Mouse (Mus musculus): ENCODE measurements around the gene Spef1. TPM values are rescaled to one million over a fixed set of nuclear protein-coding genes. Genes with fewer than 3 reads are reported as not detected.
A peak's percentile ranks its signal among the peaks of the same experiment; 100 is the strongest.

Spef1 gene
- total and polyA plus RNA-seq, 3 experiments, result 0.75 to 5.6 (median 1.4) TPM

GRCm38 (mm10) chr2:131178828-131179245 is 8.2 kb downstream of the Spef1 start:
- TF ChIP-seq GATA1 (IDR thresholded peaks at IDR 0.05; ENCODE audit: borderline replicate concordance, low read length) (no peak), GATA2 (IDR thresholded peaks at IDR 0.05; ENCODE audit: borderline replicate concordance, low read depth, low read length) (no peak), POLR2AphosphoS5 (IDR thresholded peaks at IDR 0.05; ENCODE audit: insufficient replicate concordance, low read depth, low read length) (no peak), CTCF (IDR thresholded peaks at IDR 0.05; ENCODE audit: low read depth, low read length) (no peak)
- no peaks in the 10 kb centered on the region for H3K9me3 ChIP-seq (replicated peaks)
- H3K36me3 ChIP-seq (replicated peaks), result peaks cover 35% of the 10 kb centered on the region
- no peak for ATAC-seq (ENCODE audit: extremely low read depth, insufficient number of reproducible peaks, low FRiP score, poor library complexity, severe bottlenecking)
- peak overlapping the region; percentile 83 for H3K4me3 ChIP-seq (ENCODE audit: low read depth, low read length)
- peaks cover 21% of the 10 kb centered on the region; the same call in 1 of the 2 replicates for H3K27me3 ChIP-seq (ENCODE audit: insufficient read depth, low read length)
- DNase-seq (ENCODE audit: low spot score), result no peak
- H3K4me1 ChIP-seq (ENCODE audit: insufficient read depth, low read depth, low read length), result peaks cover 48% of the 10 kb centered on the region

- peaks cover 48% of the 10 kb centered on the region for H3K4me1 ChIP-seq (ENCODE audit: insufficient read depth, low read depth, low read length)
- TF ChIP-seq POLR2AphosphoS5 (IDR thresholded peaks at IDR 0.05; ENCODE audit: insufficient replicate concordance, low read depth, low read length), result no peak
- TF ChIP-seq CTCF (IDR thresholded peaks at IDR 0.05; ENCODE audit: low read depth, low read length), result no peak
- TF ChIP-seq GATA2 (IDR thresholded peaks at IDR 0.05; ENCODE audit: borderline replicate concordance, low read depth, low read length), result no peak
- TF ChIP-seq TAL1 (conservative IDR thresholded peaks at IDR 0.05; ENCODE audit: low read depth, low read length), result no peak
- TF ChIP-seq GATA1 (IDR thresholded peaks at IDR 0.05; ENCODE audit: borderline replicate concordance, low read length), result no peak
- ATAC-seq (ENCODE audit: extremely low read depth, insufficient number of reproducible peaks, low FRiP score, poor library complexity, severe bottlenecking) (no peak), DNase-seq (ENCODE audit: low spot score) (no peak)
- peaks cover 35% of the 10 kb centered on the region for H3K36me3 ChIP-seq (replicated peaks)
- peak overlapping the region; percentile 17; the same call in 1 of the 2 replicates for H3K4me3 ChIP-seq (ENCODE audit: low read depth, low read length)
- H3K27me3 ChIP-seq (ENCODE audit: insufficient read depth, low read length), result peaks cover 21% of the 10 kb centered on the region
- H3K9me3 ChIP-seq (replicated peaks), result no peaks in the 10 kb centered on the region
Observed at GRCm38 (mm10) chr2:131177932-131178331, 9.2 kb downstream of the Spef1 start.

DNA sequence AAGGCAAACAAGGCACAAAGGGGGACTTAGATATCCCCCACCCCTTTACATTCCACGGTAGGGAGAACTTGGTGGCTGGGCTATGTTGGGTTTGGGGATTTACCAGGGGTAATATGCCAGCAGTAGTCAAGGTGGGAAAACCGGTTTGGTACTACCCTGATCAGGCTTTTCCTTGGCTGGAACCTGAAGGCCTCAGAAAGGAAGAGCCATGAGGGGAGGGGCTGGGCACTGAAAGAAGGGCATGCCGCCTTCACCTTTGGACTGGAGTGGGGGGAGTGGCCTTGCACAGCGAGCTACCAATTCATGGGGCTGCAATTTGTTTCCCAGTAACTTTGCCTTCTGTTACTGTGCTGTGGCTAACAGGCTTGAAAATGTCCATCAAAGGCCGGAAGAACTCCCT is 10.6 kb downstream of the Spef1 start:
- ATAC-seq (ENCODE audit: extremely low read depth, insufficient number of reproducible peaks, low FRiP score, poor library complexity, severe bottlenecking), result no peak
- H3K27me3 ChIP-seq (ENCODE audit: insufficient read depth, low read length), result peaks cover 34% of the 10 kb centered on the region
- H3K9me3 ChIP-seq (replicated peaks), result no peaks in the 10 kb centered on the region
- H3K36me3 ChIP-seq (replicated peaks), result peaks cover 37% of the 10 kb centered on the region
- no peak overlapping the region for H3K4me3 ChIP-seq (ENCODE audit: low read depth, low read length)
- TF ChIP-seq TAL1 (conservative IDR thresholded peaks at IDR 0.05; ENCODE audit: low read depth, low read length) (no peak), CTCF (IDR thresholded peaks at IDR 0.05; ENCODE audit: low read depth, low read length) (no peak), GATA1 (IDR thresholded peaks at IDR 0.05; ENCODE audit: borderline replicate concordance, low read length) (no peak), GATA2 (IDR thresholded peaks at IDR 0.05; ENCODE audit: borderline replicate concordance, low read depth, low read length) (no peak), POLR2AphosphoS5 (IDR thresholded peaks at IDR 0.05; ENCODE audit: insufficient replicate concordance, low read depth, low read length) (no peak)
- DNase-seq (ENCODE audit: low spot score), result no peak
- peaks cover 54% of the 10 kb centered on the region for H3K4me1 ChIP-seq (ENCODE audit: insufficient read depth, low read depth, low read length)

DNA sequence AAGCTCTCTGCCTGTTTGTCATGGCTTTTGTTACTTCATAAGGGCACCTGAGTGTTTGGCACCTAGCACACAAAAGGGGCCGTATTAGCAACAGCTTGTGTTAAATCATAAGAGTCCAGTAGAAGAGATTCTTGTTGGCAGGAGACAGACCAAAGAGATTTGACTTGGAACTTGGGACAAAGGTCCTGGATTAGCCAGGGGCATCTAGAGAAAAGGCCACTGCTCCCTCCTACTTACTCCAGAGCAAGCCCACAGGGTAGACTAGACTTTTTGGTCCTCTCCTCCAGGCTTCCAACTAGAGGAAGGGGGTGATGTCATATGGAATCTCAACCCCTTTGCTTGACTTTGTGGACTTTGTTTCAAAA is 11.2 kb downstream of the Spef1 start:
- TF ChIP-seq CTCF (IDR thresholded peaks at IDR 0.05; ENCODE audit: low read depth, low read length), result no peak
- TF ChIP-seq TAL1 (conservative IDR thresholded peaks at IDR 0.05; ENCODE audit: low read depth, low read length), result no peak
- TF ChIP-seq GATA1 (IDR thresholded peaks at IDR 0.05; ENCODE audit: borderline replicate concordance, low read length), result no peak
- no peak for TF ChIP-seq GATA2 (IDR thresholded peaks at IDR 0.05; ENCODE audit: borderline replicate concordance, low read depth, low read length)
- no peak for TF ChIP-seq POLR2AphosphoS5 (IDR thresholded peaks at IDR 0.05; ENCODE audit: insufficient replicate concordance, low read depth, low read length)
- Histone ChIP-seq H3K9me3 (replicated peaks) (no peaks in the 10 kb centered on the region), H3K4me3 (ENCODE audit: low read depth, low read length) (no peak overlapping the region), H3K27me3 (ENCODE audit: insufficient read depth, low read length) (peaks cover 40% of the 10 kb centered on the region), H3K4me1 (ENCODE audit: insufficient read depth, low read depth, low read length) (peaks cover 54% of the 10 kb centered on the region), H3K36me3 (replicated peaks) (peaks cover 37% of the 10 kb centered on the region)
- no peak for DNase-seq (ENCODE audit: low spot score)
- no peak for ATAC-seq (ENCODE audit: extremely low read depth, insufficient number of reproducible peaks, low FRiP score, poor library complexity, severe bottlenecking)

DNA sequence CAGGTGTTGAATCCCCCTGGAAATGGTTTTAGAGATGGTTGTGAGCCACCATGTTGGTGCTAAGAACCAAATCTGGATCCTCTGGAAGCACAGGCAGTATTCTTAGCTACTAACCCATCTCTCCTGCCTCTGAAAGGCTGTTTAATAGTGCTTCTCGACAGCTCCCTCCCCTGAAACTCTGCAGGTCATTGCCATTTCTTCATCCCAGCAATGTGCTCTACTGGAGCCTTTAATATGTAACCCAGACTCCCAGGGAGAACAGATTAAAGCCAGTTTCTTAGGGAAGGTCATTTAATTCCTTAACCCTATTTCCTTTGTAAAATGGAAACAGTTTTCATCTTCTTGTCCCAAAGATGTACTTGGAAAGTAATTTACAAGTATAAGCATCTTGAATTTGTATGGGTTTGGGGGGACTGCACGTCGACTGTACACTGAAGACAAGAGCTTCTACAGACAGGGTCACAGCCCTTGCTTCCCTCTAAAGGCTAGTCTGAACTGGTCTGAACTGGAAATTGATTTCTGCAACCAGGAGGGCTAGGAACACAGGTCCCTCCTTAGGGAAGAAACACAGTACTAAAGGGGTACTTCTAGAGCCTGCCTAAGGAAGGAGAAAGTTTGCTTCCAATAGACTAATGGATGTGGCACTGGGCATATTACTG is 11.7 kb downstream of the Spef1 start:
- no peak for ATAC-seq (ENCODE audit: extremely low read depth, insufficient number of reproducible peaks, low FRiP score, poor library complexity, severe bottlenecking)

DNA sequence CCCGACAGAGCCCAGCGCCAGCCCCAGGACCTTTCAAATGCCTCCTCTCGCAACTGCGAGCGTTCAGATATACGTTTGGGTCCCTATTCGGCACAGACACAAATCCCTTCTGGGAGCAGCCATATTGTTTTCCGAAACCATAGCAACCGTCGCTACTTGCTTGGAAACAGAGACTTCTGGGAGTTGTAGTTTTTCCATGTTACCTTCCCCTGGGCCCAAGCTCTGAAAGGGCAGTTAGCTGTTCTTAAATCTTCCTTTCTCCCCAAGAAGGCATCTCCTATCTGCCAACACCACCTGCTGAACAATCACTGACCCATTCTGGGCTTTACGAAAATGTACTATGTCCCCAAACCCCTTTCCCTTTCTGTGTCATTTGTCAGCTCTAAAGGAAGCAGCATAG is 12.4 kb downstream of the Spef1 start:
- no peaks in the 10 kb centered on the region for H3K9me3 ChIP-seq (replicated peaks)
- TF ChIP-seq CTCF (IDR thresholded peaks at IDR 0.05; ENCODE audit: low read depth, low read length) (no peak), TAL1 (conservative IDR thresholded peaks at IDR 0.05; ENCODE audit: low read depth, low read length) (no peak), GATA2 (IDR thresholded peaks at IDR 0.05; ENCODE audit: borderline replicate concordance, low read depth, low read length) (no peak), GATA1 (IDR thresholded peaks at IDR 0.05; ENCODE audit: borderline replicate concordance, low read length) (no peak), POLR2AphosphoS5 (IDR thresholded peaks at IDR 0.05; ENCODE audit: insufficient replicate concordance, low read depth, low read length) (no peak)
- peak; percentile 69 for DNase-seq (ENCODE audit: low spot score)

More for the DNA sequence above, 11.7 kb downstream of the Spef1 start:
- H3K27me3 ChIP-seq (ENCODE audit: insufficient read depth, low read length), result peaks cover 45% of the 10 kb centered on the region
- H3K4me1 ChIP-seq (ENCODE audit: insufficient read depth, low read depth, low read length), result peaks cover 52% of the 10 kb centered on the region
- no peak overlapping the region for H3K4me3 ChIP-seq (ENCODE audit: low read depth, low read length)
- H3K36me3 ChIP-seq (replicated peaks), result peaks cover 37% of the 10 kb centered on the region
- H3K9me3 ChIP-seq (replicated peaks), result no peaks in the 10 kb centered on the region
- DNase-seq (ENCODE audit: low spot score), result no peak
- TF ChIP-seq TAL1 (conservative IDR thresholded peaks at IDR 0.05; ENCODE audit: low read depth, low read length), result no peak
- no peak for TF ChIP-seq CTCF (IDR thresholded peaks at IDR 0.05; ENCODE audit: low read depth, low read length)
- TF ChIP-seq POLR2AphosphoS5 (IDR thresholded peaks at IDR 0.05; ENCODE audit: insufficient replicate concordance, low read depth, low read length), result no peak
- TF ChIP-seq GATA2 (IDR thresholded peaks at IDR 0.05; ENCODE audit: borderline replicate concordance, low read depth, low read length), result no peak
- no peak for TF ChIP-seq GATA1 (IDR thresholded peaks at IDR 0.05; ENCODE audit: borderline replicate concordance, low read length)

More for the DNA sequence above, 12.4 kb downstream of the Spef1 start:
- H3K27me3 ChIP-seq (ENCODE audit: insufficient read depth, low read length), result peaks cover 43% of the 10 kb centered on the region
- peak overlapping the region; percentile 68; the same call in 1 of the 2 replicates for H3K4me3 ChIP-seq (ENCODE audit: low read depth, low read length)
- peaks cover 48% of the 10 kb centered on the region for H3K4me1 ChIP-seq (ENCODE audit: insufficient read depth, low read depth, low read length)
- H3K36me3 ChIP-seq (replicated peaks), result peaks cover 37% of the 10 kb centered on the region
- ATAC-seq (ENCODE audit: extremely low read depth, insufficient number of reproducible peaks, low FRiP score, poor library complexity, severe bottlenecking), result peak; percentile 79

All from G1E (cell line).